Mouse (Mus musculus) olfactory bulb, adult 2 months (tissue): Measurements from ENCODE around the gene Acox3.

Experiments
- CTCF ChIP-seq: fragments of 200-500 bp; IDR thresholded peaks from 2 replicates; pipeline ENCODE4 v1.5.1; 2012; ENCODE audit warnings: low read depth, mild to moderate bottlenecking, low read length, moderate library complexity; ENCODE audit not compliant: insufficient read depth
- POLR2A ChIP-seq: fragments of 200-500 bp; IDR thresholded peaks from 2 replicates; pipeline ENCODE4 v1.6.1; 2012; ENCODE audit warnings: mild to moderate bottlenecking, low read depth, low read length, moderate library complexity; ENCODE audit not compliant: insufficient read depth

DNA sequence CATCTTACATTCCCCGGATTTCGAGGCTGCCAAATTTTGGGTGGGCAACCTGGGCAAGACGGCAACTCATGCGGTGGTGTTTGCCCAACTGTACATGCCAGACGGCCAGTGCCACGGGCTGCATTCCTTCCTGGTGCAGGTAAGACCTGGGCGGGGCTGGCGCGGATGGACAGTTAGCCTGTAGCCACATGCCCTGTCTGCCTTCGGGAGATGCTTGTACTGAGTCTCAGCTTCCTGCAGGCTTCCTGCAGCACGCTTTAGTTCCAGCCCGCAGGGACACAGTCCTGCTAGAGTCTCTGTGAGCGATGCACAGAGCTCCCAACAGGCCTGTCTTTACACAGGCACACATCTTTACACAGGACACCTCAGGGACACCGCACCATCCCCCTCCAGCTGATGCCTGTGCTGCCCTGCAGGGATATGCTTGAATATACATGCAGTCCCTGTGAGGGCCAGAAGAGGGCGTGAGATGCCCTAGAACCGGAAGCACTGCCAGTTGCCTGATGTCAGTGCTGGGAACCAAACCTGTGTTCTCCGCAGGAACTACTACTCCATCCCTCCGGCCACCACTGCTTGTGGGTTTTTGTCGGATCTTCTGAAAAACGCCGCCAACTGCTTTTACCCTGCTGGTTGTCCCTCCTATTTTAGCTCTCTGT is 9.4 kb downstream of the Acox3 start:
- TF ChIP-seq POLR2A (no peak), CTCF (0 out of 2 replicates have a peak, but pooled peaks have one; percentile 26)
